Mouse (Mus musculus) liver, adult (tissue): ENCODE data around the gene Vegfa.

Experiments used
- GATA4 ChIP-seq: IDR thresholded peaks from 2 replicates; pipeline ENCODE4 v1.6.1; 2014; ENCODE audit warnings: mild to moderate bottlenecking, low read length; ENCODE audit not compliant: insufficient replicate concordance

Gene Vegfa

DNA sequence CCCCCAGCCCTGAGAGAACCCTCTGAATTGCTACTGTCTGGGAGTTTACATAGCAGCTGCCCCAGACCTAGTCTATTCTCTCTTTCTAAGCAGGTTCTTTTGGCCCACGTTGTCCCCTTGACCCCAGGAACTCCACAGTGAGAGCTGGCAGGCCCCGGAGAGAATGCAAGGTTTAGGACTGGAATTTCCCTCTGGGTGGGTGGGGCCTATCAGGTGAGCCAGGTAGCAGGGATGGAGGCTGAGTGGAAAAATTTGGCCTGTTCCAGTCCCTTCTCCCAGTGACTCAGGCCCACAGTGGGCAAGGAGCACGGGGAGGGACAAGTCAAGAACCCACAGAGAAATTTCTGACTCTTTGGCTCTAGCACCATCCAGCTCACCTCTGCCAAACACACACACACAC is 28.1 kb upstream of the Vegfa start:
- TF ChIP-seq GATA4 = no peak

DNA sequence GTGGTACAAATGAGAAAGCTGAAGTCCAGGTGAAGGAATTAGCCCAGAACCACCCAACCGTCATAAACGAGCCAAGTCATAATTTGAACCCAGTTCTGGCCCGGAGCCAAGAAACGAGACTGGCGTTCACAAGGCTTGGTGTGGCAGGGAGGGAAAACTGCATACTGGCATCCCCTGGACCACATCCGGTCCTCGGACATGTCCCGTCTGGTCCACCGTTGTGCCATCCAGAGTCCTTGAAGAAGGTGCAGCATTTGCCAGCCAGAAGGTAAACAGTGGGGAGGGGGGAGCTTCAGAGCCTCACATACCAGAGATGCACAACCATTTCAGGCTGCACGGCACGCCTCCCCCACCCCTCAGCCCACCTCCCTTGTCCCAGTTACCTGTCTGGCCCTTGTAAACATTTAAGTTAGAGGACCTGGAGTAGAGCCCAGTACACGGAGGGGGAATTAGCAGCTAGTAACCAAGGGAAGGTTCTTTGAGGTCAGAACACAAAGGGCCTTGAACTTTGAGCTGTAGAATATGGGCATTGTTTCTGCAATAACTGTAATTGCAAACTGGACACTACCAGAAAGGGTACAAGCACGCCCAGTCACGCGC is 27.2 kb upstream of the Vegfa start:
- no peak for TF ChIP-seq GATA4

DNA sequence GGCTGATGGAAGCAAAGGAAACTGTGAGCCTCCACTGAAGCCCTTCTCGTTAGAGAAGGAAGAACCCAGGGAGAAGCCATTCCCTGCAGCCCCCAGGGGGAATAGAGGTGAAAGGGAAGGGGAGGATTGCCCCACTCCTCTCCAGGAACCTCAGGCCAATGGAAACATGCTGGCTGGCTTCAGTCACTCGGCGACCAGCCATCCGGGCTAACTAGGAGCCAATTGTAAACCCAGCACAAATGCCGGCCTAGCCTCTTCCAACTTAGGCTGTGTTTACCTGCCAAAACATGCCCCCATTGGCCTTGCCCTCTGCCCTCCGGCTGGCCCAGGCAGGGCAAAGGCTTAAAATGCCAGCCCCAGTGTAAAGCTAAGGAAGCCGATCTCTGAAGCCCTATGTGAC is 24.1 kb upstream of the Vegfa start:
- no peak for TF ChIP-seq GATA4

DNA sequence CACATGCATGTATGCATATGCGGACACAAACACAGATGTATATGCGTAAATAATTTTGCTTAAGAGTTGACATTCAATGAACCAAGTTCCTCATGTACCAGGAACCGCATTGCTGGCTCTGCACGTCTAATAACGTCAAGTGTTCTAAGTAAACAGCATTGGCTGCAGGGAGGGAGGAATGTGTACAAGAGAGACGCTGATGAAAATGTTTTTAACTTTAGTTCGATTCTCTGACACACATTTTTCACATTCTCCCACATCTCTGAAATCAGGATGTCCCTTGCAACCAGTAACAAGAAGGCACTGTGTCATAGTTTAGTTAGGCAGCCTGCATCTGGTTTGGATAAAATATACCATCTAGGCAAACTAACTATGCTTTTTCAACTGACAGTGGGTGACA is 23.6 kb upstream of the Vegfa start:
- TF ChIP-seq GATA4 = no peak

DNA sequence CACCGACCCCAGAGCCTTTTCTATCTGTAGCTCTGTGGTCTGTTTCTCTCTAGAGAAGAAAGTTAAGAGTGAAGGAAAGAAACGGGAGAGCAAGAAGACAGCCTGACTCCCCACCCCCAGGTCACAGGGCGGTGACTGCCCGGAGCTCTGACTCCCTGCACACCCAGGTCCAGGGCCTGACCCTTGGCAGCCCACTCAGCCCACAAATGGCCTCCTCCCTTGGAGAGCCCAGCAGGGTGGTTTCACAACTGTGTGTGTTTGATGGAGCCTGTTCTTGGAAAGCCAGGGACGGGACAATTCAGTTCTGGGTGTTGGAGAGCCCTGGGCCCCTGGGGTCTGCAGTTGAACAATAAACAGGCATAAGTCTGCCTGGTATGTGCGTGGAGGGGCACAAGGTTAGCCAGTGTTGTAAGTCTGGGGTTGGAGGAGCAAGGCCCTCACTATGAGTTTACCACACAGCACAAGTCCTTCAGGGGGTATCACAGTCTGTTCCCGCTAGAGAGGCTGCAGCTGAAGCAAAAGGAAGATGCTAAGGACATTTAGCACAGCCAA is 21.2 kb upstream of the Vegfa start:
- TF ChIP-seq GATA4 = no peak

DNA sequence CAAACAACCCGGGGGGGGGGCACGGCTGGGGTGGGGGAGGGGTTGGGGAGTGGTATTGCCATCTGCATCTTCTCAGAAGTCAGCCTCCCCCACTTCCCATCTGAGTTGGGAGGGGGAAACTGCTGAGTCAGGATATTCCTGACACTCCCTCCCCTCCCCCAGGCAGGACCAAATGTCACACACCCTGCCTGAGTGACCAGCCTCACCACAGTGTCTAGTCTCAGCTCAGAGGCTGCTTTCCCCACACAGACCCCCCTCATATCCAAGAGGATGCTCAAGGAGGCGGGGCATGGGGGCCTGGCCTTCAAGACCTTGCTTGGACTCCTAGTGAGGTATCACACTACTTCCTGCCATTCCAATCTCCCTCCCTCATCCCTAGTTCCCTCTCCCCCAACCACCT is 20.0 kb upstream of the Vegfa start:
- TF ChIP-seq GATA4 = no peak

DNA sequence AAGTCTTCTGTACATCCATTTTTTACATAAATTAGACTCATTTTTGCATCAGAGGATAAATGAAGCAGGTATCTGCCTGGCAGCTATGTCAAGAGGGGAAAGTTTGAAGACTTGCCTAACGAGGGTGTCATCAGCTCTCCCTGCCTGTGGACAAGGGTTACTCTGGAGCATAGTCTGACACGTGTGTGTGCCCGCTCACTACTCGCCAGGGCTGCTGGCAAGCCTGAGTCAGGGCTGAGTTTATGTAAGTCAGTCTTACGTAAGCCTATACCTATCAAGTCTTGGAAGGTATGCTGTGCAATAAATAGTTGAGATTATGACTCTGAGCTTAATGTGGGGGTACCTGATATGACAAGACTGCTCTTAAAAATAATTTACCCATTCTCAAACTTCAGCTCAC is 19.2 kb upstream of the Vegfa start:
- TF ChIP-seq GATA4 = no peak

DNA sequence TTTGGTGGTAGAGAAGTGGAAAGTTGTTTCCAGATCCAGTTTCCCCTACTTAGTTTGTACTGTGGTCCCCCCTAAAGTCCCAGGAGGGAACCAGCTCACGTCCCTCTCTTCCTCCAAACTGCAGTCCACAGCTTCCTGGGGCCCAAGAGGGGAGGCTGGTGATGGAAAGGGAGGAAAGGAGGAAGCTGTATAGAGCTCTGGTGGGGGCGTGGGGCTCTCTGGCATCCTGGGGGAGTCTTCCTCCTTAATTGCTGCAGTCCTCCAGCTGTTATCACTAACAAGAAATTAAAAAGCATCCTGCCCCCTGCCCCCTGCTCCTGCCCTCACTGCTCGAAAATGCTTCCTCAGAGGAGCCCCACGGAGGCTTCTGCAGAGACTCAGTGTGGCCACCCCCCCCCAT is 17.4 kb upstream of the Vegfa start:
- no peak for TF ChIP-seq GATA4

DNA sequence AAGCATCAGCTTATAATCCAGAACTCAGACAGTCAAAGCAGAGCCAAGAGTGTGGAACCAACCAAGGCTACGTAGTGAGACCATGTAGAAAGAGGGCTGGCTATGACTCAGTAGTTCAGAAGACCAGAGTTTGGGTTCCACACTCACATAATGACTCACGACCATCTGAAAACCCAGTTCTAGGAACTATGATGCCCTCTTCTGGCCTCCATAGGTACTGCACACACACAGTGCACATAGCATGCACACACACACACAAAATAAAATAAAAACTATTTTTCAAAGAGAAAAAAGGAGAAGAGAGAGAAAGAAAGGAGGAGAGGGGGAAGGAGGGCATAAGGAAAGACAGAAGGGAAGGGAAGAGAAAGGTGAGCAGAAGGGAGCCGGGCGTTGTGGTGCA is 16.0 kb upstream of the Vegfa start:
- no peak for TF ChIP-seq GATA4

DNA sequence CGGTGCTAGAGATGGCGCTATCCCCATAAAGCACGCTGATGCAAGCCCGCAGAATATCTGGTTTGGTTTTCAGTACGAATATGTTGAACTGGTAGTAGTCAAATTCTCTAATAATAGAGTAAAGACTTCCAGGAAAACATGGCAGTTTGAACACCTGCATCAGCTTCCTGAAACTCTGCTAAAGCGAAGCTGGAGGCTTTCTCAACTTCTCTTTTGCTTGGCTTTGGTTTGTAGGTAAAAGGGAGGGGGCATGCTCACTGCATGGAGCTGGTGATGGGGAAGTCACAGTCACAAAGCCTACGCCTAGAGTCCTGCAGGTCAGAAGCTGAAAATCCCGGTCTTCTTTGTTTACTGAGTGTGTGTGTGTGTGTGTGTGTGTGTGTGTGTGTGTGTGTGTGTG is 13.6 kb upstream of the Vegfa start:
- no peak for TF ChIP-seq GATA4

DNA sequence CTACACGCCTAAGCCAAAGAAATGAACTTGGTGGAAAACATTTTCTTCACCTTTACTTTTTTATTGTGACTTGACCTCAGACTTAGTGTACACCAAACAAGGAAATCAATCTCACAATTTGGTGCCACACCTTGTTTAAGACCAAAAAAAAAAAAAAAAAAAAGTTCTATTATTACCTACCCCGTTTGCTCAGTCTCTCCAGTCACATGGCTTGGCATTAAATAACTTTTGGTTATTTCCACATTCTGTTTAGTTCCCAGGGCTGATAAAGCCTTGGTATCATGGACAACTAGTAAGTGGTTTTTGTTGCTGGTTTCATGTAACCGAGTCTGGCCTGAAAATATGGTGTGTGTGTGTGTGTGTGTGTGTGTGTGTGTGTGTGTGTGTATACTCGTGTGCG is 12.8 kb upstream of the Vegfa start:
- no peak for TF ChIP-seq GATA4

DNA sequence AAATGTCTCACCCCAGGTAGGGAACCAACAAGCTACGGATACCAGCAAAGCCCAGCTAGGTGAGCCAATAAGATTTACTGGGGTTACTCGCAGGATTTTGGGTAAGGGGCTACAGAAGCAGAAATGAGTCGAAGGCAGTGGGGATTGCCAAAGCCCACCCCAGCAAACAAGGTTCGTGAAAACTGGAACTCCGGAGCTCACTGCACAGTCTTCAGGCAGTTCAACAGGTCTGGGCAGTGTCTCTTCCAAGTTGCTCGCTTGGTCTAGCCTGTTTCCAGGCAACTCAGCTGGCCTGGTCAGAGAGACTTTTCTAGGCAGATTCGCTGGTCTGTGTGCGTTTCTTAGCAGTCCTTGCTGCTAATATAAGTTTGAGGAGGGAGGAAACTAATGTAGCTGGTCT is 10.0 kb upstream of the Vegfa start:
- no peak for TF ChIP-seq GATA4

DNA sequence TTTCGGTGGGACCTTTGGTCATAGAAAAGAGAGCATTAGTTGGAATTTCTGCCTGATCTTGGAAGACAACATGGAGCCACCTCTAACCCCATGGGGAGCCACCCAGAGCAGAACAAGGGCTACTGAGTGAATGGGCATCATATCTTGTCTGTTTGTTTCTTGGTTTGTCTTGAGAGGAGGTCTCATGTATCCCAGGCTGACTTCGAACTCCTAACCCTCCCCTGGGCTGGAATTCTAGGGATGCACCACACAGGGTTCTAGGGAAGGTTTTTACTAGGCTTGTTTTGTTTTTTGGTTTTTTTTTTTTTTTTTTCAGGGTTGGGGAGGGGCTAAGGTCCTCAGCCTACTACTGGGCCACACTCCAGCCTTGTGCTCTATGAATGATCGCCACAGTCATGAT is 9.5 kb upstream of the Vegfa start:
- no peak for TF ChIP-seq GATA4

DNA sequence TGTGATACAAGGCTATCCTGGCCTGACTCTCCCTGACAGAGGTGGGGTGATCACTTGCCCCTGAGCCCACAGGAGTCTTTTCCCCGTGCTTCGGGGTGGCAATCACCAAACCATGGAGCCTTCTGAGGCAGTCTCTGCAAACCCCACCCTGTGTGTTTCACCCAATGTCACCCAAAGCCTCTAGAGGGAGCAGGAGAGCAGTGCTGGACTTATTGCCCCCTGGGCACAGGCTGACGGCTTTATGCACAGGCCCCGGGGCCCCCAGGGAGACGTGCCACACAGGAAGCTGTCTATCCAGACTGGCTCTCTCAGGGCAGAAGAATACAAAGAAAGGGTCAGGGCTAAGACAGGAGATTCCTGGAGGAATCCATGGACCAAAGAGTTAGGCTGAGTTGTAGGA is 9.1 kb upstream of the Vegfa start:
- TF ChIP-seq GATA4 = no peak

DNA sequence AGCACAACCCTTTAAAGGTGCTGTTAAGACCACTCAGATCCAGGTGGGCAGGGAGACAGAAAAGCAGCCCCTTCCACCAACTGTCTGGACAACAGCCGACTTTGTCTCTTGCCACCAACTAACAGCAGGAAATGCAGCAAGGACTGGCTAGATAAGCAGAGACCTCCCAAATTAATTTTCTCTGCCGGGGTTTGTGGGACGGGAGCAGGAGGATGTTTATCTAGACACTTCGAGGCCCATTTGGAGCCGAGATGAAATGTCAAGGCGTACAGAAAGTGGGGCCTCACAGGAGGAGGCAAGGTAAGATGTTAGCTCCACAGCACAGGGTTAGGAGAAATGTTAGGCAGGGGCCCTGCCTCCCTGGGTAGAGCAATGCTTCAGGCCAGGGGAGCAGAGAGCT is 8.4 kb upstream of the Vegfa start:
- TF ChIP-seq GATA4 = no peak

DNA sequence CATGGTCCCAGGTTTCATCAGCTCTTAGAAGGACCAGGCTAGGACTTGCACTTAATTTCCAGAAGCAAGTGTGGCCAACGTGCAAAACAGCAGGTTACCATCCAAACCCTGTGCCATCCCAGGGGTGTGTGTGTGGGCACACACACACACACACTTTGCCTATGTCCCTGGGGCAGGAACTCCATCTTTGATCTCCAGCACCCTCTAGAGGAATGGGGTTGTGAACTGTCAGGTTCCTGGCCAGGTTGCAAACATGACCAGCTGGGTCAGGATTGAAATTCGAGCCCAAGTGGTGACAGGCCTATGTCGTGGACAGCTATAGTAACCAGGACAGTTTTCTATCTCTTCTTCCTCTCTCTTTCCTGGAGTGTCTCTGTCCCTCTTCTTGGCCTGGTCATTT is 6.7 kb upstream of the Vegfa start:
- no peak for TF ChIP-seq GATA4

DNA sequence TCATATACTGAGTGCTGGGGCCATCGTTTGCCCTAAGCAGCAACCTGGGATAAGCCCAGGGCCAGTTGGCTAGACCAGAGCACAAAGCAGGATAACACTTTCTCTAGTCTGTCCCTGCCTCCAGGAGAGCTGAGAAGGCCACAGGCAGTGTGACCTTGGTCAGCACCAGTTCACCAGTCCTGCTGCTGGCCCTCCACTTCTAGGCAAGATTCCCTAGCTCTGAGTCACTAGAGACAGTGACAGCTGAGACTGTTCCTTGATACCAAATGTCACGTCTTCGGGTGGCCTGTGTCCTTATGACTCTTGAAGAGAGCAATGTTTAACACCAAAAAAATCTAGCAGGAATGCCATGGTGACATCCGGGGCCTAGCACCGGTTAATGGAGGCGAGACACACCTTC is 4.2 kb upstream of the Vegfa start:
- no peak for TF ChIP-seq GATA4
